Mouse (Mus musculus) liver, embryonic 14.5 days (tissue): ENCODE measurements around the gene Hoxc10. TPM values are rescaled to one million over a fixed set of nuclear protein-coding genes. Genes with fewer than 3 reads are reported as not detected.

Experiments
- ATAC-seq: fragments of 200-750 bp; cut with Nextera tagmentation; 2 replicates; pipeline ENCODE4 v1.8.0; 2017; ENCODE audit warnings: moderate number of reproducible peaks, mild to moderate bottlenecking, moderate library complexity; ENCODE audit not compliant: insufficient read depth
- DNase-seq, 3 experiments: peaks; one replicate each; pipeline ENCODE4 v3.0.0-alpha.2; 2012 to 2013; ENCODE audit warnings: low read depth in 3 of 3, low spot score in 3 of 3
- H3K27ac ChIP-seq: fragments of 300-500 bp; sonication (generic); 2 replicates; pipeline ENCODE4 v1.5.1; 2014; ENCODE audit warnings: moderate library complexity, mild to moderate bottlenecking, control low read depth, inconsistent platforms
- H3K27me3 ChIP-seq: fragments of 300-500 bp; sonication (generic); 2 replicates; pipeline ENCODE4 v1.6.1; 2014; ENCODE audit warnings: mild to moderate bottlenecking, low read length, moderate library complexity; ENCODE audit not compliant: control insufficient read depth, insufficient read depth
- H3K36me3 ChIP-seq: fragments of 300-500 bp; sonication (generic); replicated peaks from 2 replicates; pipeline ENCODE4 v1.6.1; 2014; ENCODE audit warnings: low read depth; ENCODE audit not compliant: control insufficient read depth, insufficient read depth
- H3K4me1 ChIP-seq, 2 experiments: fragments of 200-500 bp in 1 of 2; fragments of 300-500 bp in 1 of 2; sonication (generic) in 1 of 2; replicated peaks; 2 replicates each; pipeline ENCODE4 v1.6.1; 2012 to 2014; ENCODE audit warnings: antibody characterized with exemption in 1 of 2, inconsistent platforms in 1 of 2, low read length in 1 of 2; ENCODE audit not compliant: control insufficient read depth in 2 of 2, insufficient read depth in 2 of 2
- H3K4me2 ChIP-seq: fragments of 300-500 bp; sonication (generic); 2 replicates; pipeline ENCODE4 v1.6.1; 2014; ENCODE audit warnings: low read depth, mild to moderate bottlenecking, control low read depth, moderate library complexity
- H3K4me3 ChIP-seq, 2 experiments: fragments of 200-500 bp in 1 of 2; fragments of 300-500 bp in 1 of 2; sonication (generic) in 1 of 2; 2 replicates each; pipeline ENCODE4 v1.5.1; 2012 to 2014; ENCODE audit warnings: low read depth in 2 of 2, low read length in 2 of 2, mild to moderate bottlenecking in 2 of 2, control low read depth in 1 of 2, inconsistent platforms in 1 of 2, moderate library complexity in 1 of 2; ENCODE audit not compliant: insufficient read depth in 1 of 2
- H3K9ac ChIP-seq: fragments of 300-500 bp; sonication (generic); replicated peaks from 2 replicates; pipeline ENCODE4 v1.6.1; 2014; ENCODE audit warnings: mild to moderate bottlenecking, control low read depth, moderate library complexity
- H3K9me3 ChIP-seq: fragments of 300-500 bp; sonication (generic); 2 replicates; pipeline ENCODE4 v1.6.1; 2016; ENCODE audit warnings: low read length, mixed read lengths; ENCODE audit not compliant: control insufficient read depth
- CTCF ChIP-seq: IDR thresholded peaks from 2 replicates; pipeline ENCODE4 v1.5.1; 2016; ENCODE audit warnings: antibody characterized with exemption, low read depth, control low read depth
- EP300 ChIP-seq: IDR thresholded peaks from 2 replicates; pipeline ENCODE4 v1.6.1; 2016; ENCODE audit warnings: antibody characterized with exemption, low read depth
- WGBS: fragments of 180-500 bp; shearing (Covaris S2); extraction: QIAGEN DNeasy Blood & Tissue Kit; methylation state at CpG from one replicate; pipeline ENCODE4 v1.1.7; 2014; ENCODE audit not compliant: insufficient replicate concordance; 5-methylcytosine and 5-hydroxymethylcytosine counted together
- polyA plus RNA-seq, 2 experiments: library from polyadenylated mRNA; depleted of rRNA in 1 of 2; stranded (reverse) in 1 of 2; unstranded in 1 of 2; fragments of >200 nt; fragmentation: Nextera tagmentation in 1 of 2; extraction: Ambion mirVana in 1 of 2; gene quantifications; 2 replicates each; pipeline versions ENCODE4 v1.2.1 to v1.2.3; 2012 to 2014

The Hoxc10 gene
- polyA plus RNA-seq, 2 experiments = not detected

DNA sequence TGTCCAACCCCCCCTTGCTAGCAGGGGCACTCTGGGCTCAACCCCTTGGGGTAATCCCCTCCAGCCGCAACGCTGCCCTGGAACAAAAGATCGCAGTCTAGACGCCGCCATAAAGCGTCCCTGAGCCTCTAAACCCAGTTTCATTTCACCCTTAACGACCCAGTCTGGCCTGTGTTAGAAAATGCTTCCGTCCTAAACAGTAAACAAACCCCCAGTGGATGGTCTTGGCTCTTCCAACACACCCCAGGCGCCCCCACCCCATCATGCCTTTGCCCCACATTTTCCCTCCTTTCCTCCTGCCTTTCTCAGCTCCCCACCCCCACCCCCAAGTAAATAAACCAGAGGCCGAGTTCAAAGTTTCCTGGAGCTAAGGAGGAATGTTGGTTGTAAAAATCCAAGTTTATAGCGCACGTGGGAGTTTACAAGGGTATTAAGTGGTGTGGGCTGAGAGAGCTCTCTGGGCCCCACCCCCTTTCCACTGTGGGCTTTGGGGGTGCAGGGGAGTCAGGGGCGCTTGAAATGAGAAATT lies 6.9 kb upstream of the Hoxc10 start:
- ATAC-seq = no peak
- TF ChIP-seq EP300 (no peak), CTCF (no peak)
- H3K4me1 ChIP-seq = no peaks in the 10 kb centered on the region
- WGBS = 4% methylated on average over 13 of the region's 13 CpGs
- H3K36me3 ChIP-seq = no peaks in the 10 kb centered on the region
- peaks cover 93% of the 10 kb centered on the region for H3K27me3 ChIP-seq
- no peak overlapping the region for H3K27ac ChIP-seq
- H3K4me2 ChIP-seq = no peak overlapping the region
- H3K4me3 ChIP-seq = no peak overlapping the region
- no peak overlapping the region for H3K9ac ChIP-seq
- H3K9me3 ChIP-seq = no peaks in the 10 kb centered on the region
- no peak for DNase-seq

DNA sequence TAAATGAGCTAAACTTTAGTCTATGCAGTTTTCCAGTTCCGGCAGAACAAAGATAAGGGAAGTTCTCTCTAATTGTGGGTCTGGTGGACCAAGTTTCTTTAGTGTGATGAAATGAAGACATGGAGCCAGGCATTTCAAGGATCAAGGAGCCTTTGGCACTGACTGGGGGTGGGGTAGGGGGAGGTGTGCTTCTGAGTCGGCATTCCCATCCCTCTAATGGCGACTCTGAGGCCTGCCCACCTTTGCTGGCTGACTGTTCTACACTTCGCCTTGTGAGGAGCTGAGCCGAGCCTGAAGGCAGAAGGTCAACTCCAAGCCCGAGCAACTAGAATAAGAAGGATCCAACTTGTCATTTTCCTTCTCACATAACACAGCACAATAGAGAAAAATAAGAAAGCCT lies 4.9 kb upstream of the Hoxc10 start:
- H3K36me3 ChIP-seq = no peaks in the 10 kb centered on the region
- no peak overlapping the region for H3K4me3 ChIP-seq
- H3K9ac ChIP-seq = no peak overlapping the region
- peaks cover 93% of the 10 kb centered on the region for H3K27me3 ChIP-seq
- H3K27ac ChIP-seq = no peak overlapping the region
- ATAC-seq = no peak
- H3K4me1 ChIP-seq = no peaks in the 10 kb centered on the region
- TF ChIP-seq CTCF (no peak), EP300 (no peak)
- no peak for DNase-seq
- H3K4me2 ChIP-seq = no peak overlapping the region
- no peaks in the 10 kb centered on the region for H3K9me3 ChIP-seq
- 5% methylated on average over 6 of the region's 6 CpGs for WGBS

DNA sequence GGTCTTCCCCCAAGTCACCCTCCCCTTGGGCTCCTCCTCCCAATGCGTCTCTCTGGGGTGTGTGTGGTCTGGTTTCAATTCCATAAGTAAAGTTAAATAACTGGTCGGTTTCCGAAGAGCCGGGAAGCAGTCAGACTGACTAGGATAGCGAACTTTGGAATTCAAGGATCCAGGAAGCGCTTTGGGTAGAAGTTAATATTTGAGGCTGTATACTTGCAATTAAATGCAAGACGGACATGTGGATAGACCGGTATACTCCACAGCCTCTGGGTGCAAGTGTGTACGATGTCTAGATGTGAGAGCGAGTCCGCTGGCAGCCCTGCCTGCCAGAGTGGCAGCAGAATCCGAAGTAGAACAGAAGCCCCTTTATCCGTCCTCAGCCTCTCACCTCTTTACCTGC lies 4.1 kb upstream of the Hoxc10 start:
- H3K9me3 ChIP-seq = no peaks in the 10 kb centered on the region
- WGBS = 2% methylated on average over 13 of the region's 13 CpGs
- no peak for ATAC-seq
- no peak for DNase-seq
- H3K9ac ChIP-seq = no peak overlapping the region
- TF ChIP-seq CTCF = no peak
- no peak for TF ChIP-seq EP300
- no peak overlapping the region for H3K4me3 ChIP-seq
- no peak overlapping the region for H3K27ac ChIP-seq
- no peaks in the 10 kb centered on the region for H3K4me1 ChIP-seq
- H3K4me2 ChIP-seq = no peak overlapping the region
- H3K36me3 ChIP-seq = no peaks in the 10 kb centered on the region
- H3K27me3 ChIP-seq = peaks cover 93% of the 10 kb centered on the region

DNA sequence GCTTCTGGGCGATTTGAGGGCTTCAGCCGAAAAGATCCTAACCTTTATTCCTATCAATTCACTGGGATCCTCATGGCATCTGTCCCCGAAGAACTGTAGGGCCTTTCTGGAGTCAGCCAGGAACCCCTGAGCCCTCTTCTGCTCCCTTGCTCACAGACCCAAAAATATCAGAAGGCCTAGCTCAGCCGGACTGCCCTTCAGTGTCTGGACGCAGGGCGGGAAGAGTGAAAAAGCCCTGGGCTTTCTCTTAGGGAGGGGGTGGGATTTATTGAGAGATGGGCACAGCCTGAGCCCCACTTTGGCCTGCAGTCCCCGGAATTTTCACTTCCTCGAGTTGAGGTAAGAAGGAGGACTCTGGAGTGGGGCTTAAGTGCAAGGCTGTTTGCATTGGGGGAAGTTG lies 3.3 kb upstream of the Hoxc10 start:
- H3K4me1 ChIP-seq = no peaks in the 10 kb centered on the region
- H3K36me3 ChIP-seq = no peaks in the 10 kb centered on the region
- peaks cover 92% of the 10 kb centered on the region for H3K27me3 ChIP-seq
- H3K4me3 ChIP-seq = no peak overlapping the region
- ATAC-seq (no peak), DNase-seq (no peak)
- H3K4me2 ChIP-seq = no peak overlapping the region
- no peaks in the 10 kb centered on the region for H3K9me3 ChIP-seq
- no peak overlapping the region for H3K27ac ChIP-seq
- no peak overlapping the region for H3K9ac ChIP-seq
- TF ChIP-seq CTCF (no peak), EP300 (no peak)
- WGBS = 5% methylated on average over 8 of the region's 8 CpGs

DNA sequence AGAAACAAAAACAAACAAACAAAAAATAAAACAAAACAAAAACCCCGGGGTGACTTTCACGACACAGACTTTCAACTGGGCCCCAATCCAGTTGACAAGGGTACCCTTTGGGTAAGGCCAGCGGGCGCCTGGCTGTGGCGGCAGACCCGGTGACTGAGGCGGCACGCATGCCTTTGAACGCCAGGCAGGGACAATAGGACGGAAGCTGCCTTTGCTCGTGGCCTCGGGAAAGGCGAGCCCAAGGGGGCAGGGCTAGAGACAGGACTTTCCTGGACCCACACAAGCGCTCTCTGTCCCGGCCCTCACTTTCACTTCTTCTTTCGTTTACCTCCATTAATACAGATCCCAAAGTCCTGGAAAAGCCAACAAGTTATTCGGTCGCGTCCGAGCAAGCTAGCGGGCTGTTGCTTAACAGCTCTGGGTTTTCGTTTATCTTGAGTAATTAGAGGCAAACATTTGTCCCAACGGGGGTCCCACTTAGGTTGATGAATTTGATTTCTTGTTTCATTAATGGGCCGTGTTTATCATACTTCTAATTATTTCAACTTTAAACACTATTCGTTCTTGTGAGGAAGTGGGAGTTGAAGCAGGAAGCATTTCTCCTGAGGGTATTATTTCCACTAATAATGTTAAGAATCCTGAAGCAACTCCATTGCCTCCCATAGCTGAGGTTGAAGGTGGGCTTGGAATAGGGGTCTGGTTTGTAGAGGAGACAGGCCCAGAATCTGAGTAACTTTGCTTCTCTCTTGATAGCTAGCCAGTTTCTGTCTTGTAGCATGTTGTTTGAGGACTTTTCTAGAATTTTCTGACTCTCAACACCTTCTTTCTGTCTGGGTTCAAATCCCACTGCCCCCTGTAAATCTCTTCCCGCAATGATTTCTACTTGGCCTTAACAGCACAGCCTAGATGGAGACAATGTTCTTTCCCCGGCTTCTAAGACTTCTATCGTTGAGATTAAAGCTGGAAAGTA lies 2.6 kb upstream of the Hoxc10 start:
- WGBS = 1% methylated on average over 28 of the region's 28 CpGs
- Histone ChIP-seq H3K4me2 (no peak overlapping the region), H3K27ac (no peak overlapping the region), H3K4me3 (no peak overlapping the region), H3K27me3 (peaks cover 92% of the 10 kb centered on the region), H3K36me3 (no peaks in the 10 kb centered on the region), H3K4me1 (no peaks in the 10 kb centered on the region), H3K9me3 (no peaks in the 10 kb centered on the region), H3K9ac (no peak overlapping the region)
- TF ChIP-seq EP300 (no peak), CTCF (no peak)
- no peak for DNase-seq
- no peak for ATAC-seq
